Mouse (Mus musculus) cerebellum, postnatal 36 days (tissue): Measurements from ENCODE around the gene Gsto2.

Experiments
- DNase-seq, 2 experiments: peaks; one replicate each; pipeline ENCODE4 v3.0.0; 2021 to 2022; ENCODE audit warnings: mixed read lengths in 2 of 2

The Gsto2 gene

GRCm38 (mm10) chr19:47859180-47859579, 6.2 kb upstream of the Gsto2 start:
- DNase-seq: no peak

- no peak for DNase-seq
Measured at GRCm38 (mm10) chr19:47862581-47862980, 2.8 kb upstream of the Gsto2 start.

GRCm38 (mm10) chr19:47864051-47864450, 1.3 kb upstream of the Gsto2 start:
- DNase-seq: no peak

GRCm38 (mm10) chr19:47864721-47865120, 613 bp upstream of the Gsto2 start:
- DNase-seq: no peak

- no peak for DNase-seq
Measured at GRCm38 (mm10) chr19:47867628-47868175, 2.4 kb downstream of the Gsto2 start.

GRCm38 (mm10) chr19:47868951-47869350, 3.6 kb downstream of the Gsto2 start:
- no peak for DNase-seq

- no peak for DNase-seq
Measured at GRCm38 (mm10) chr19:47869516-47869915, 4.2 kb downstream of the Gsto2 start.

- DNase-seq: no peak
Measured at GRCm38 (mm10) chr19:47870102-47870666, 4.8 kb downstream of the Gsto2 start.

- DNase-seq: no peak
Measured at GRCm38 (mm10) chr19:47871515-47871914, 6.2 kb downstream of the Gsto2 start.

GRCm38 (mm10) chr19:47876252-47876651, 10.9 kb downstream of the Gsto2 start:
- DNase-seq: no peak

GRCm38 (mm10) chr19:47881538-47881937, 16.2 kb downstream of the Gsto2 start:
- DNase-seq: no peak

- peak; percentile 78 to 81 for DNase-seq
Measured at GRCm38 (mm10) chr19:47882151-47882881, 17.0 kb downstream of the Gsto2 start.

- no peak for DNase-seq
Measured at GRCm38 (mm10) chr19:47882882-47883254, 17.5 kb downstream of the Gsto2 start.

GRCm38 (mm10) chr19:47884296-47885085, 19.2 kb downstream of the Gsto2 start:
- DNase-seq: no peak

- DNase-seq: no peak
Measured at GRCm38 (mm10) chr19:47885191-47885743, 19.9 kb downstream of the Gsto2 start.

GRCm38 (mm10) chr19:47885886-47886285, 20.6 kb downstream of the Gsto2 start:
- DNase-seq: no peak

GRCm38 (mm10) chr19:47886617-47887016, 21.3 kb downstream of the Gsto2 start:
- DNase-seq: no peak

- peak in 1 of 2 experiments; percentile 8 for DNase-seq
Measured at GRCm38 (mm10) chr19:47887417-47887816, 22.1 kb downstream of the Gsto2 start.

GRCm38 (mm10) chr19:47888037-47888436, 22.7 kb downstream of the Gsto2 start:
- no peak for DNase-seq

- no peak for DNase-seq
Measured at GRCm38 (mm10) chr19:47890489-47891130, 25.3 kb downstream of the Gsto2 start.

- DNase-seq: no peak
Measured at GRCm38 (mm10) chr19:47891562-47892312, 26.4 kb downstream of the Gsto2 start.

GRCm38 (mm10) chr19:47893092-47893491, 27.8 kb downstream of the Gsto2 start:
- peak; percentile 32 to 36 for DNase-seq
